Mouse (Mus musculus) liver, adult 2 months (tissue): Measurements from ENCODE around the gene Txlng.

Source experiments
- CTCF ChIP-seq: fragments of 200-500 bp; IDR thresholded peaks from 2 replicates; pipeline ENCODE4 v1.5.1; 2011; ENCODE audit warnings: low read depth, low read length, control low read depth
- POLR2A ChIP-seq: fragments of 200-500 bp; IDR thresholded peaks from 2 replicates; pipeline ENCODE4 v1.6.1; 2011; ENCODE audit warnings: low read length, control low read depth; ENCODE audit not compliant: insufficient read depth; ENCODE audit errors: extremely low read depth

DNA sequence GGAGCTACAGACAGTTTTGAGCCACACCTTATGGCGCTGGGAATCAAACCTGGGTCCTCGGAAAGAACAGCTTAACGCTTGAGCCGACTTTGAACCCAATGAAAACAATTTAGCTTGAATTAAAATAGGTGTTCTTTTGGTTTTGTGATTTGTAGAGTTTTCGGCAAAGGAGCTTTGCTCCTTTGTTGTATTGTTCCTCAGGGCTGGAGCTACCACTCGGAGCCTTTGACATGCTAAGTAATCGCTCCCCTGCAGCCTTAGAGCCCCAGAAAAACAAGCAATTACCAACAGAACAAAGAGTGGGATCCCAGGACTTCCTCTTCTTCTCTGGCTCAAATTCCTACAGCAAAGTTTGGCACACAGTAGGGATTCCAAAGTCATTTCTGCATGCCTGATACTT is 73.2 kb downstream of the Txlng start:
- TF ChIP-seq POLR2A: no peak
- no peak for TF ChIP-seq CTCF
